Mouse (Mus musculus) megakaryocyte, adult 5-6 weeks (primary cell): Measurements from ENCODE around the gene St6gal1. TPM values are rescaled to one million over a fixed set of nuclear protein-coding genes. Genes with fewer than 3 reads are reported as not detected.

Experiments used
- ATAC-seq: 2 replicates; pipeline ENCODE4 v1.8.0; 2016; ENCODE audit warnings: mild to moderate bottlenecking, inconsistent platforms; ENCODE audit not compliant: poor library complexity, severe bottlenecking
- total RNA-seq, 2 experiments: library from RNA; stranded (forward) in 1 of 2; stranded (reverse) in 1 of 2; fragments of 153-499, 151-499 nt in 1 of 2; fragments of 221-1000, 200-1000 nt in 1 of 2; gene quantifications; 2 replicates each; pipeline versions ENCODE4 v1.2.3 to v1.2.4; 2015 to 2017

Gene St6gal1
- total RNA-seq, 2 experiments from 2014 or later = 2.3 to 2.4 TPM

GRCm38 (mm10) chr16:23401959-23402358 lies 177.4 kb downstream of the St6gal1 start:
- no peak for ATAC-seq

- ATAC-seq = peak; percentile 69
Measured at GRCm38 (mm10) chr16:23403008-23403755, 178.6 kb downstream of the St6gal1 start.

Other genes with a start within 250 kb of the St6gal1 start
- 0.80 and 1.7 TPM in 2 replicates for gene Kng2, start 195.3 kb upstream of the St6gal1 start, total RNA-seq (2015)
- 0.12 and 0.59 TPM in 2 replicates for gene Kng2, start 195.3 kb upstream of the St6gal1 start, total RNA-seq (2017)
- gene Kng1, start 166.9 kb upstream of the St6gal1 start, total RNA-seq (2015) = 0.46 TPM in 1 of 2 replicates, not detected in the other
- 0.11 and 0.41 TPM in 2 replicates for gene Kng1, start 166.9 kb upstream of the St6gal1 start, total RNA-seq (2017)
- gene Eif4a2, start 117.3 kb upstream of the St6gal1 start, total RNA-seq (2015) = 299 and 324 TPM in 2 replicates
- 454 and 463 TPM in 2 replicates for gene Eif4a2, start 117.3 kb upstream of the St6gal1 start, total RNA-seq (2017)
- 107 and 122 TPM in 2 replicates for gene Rfc4, start 97.0 kb upstream of the St6gal1 start, total RNA-seq (2015)
- 42.3 and 45.5 TPM in 2 replicates for gene Rfc4, start 97.0 kb upstream of the St6gal1 start, total RNA-seq (2017)
- 0.55 and 0.80 TPM in 2 replicates for gene Adipoq, start 78.2 kb upstream of the St6gal1 start, total RNA-seq (2015)
- gene Adipoq, start 78.2 kb upstream of the St6gal1 start, total RNA-seq (2017) = 0.40 and 1.7 TPM in 2 replicates
- not detected in 2 replicates for gene Rtp1, start 204.4 kb downstream of the St6gal1 start, total RNA-seq (2015)
- not detected in 2 replicates for gene Rtp1, start 204.4 kb downstream of the St6gal1 start, total RNA-seq (2017)